Mouse (Mus musculus) fibroblast of lung, adult 2 months (primary cell): Measurements from ENCODE around the gene Rnft1.
"Not testable (repeated sequence)": the region's sequence is repeated elsewhere in the genome, so short reads cannot be mapped to it uniquely, and the experiment has no call there.

Experiments
- DNase-seq: peaks from one replicate; pipeline ENCODE4 v3.0.0-alpha.2; 2011; ENCODE audit warnings: low read depth

Rnft1 gene

GRCm38 (mm10) chr11:86519751-86520150 is 35.3 kb downstream of the Rnft1 start:
- DNase-seq, result no peak

- no peak for DNase-seq
Observed at GRCm38 (mm10) chr11:86527528-86527927, 43.1 kb downstream of the Rnft1 start.

GRCm38 (mm10) chr11:86532834-86533233 is 48.4 kb downstream of the Rnft1 start:
- peak; percentile 13 for DNase-seq

- not testable (repeated sequence) for DNase-seq
Observed at GRCm38 (mm10) chr11:86533302-86533701, 48.8 kb downstream of the Rnft1 start.

GRCm38 (mm10) chr11:86534201-86534910 is 49.9 kb downstream of the Rnft1 start:
- no peak for DNase-seq

GRCm38 (mm10) chr11:86538786-86539185 is 54.3 kb downstream of the Rnft1 start:
- DNase-seq, result no peak

- no peak for DNase-seq
Observed at GRCm38 (mm10) chr11:86539716-86540475, 55.4 kb downstream of the Rnft1 start.

- no peak for DNase-seq
Observed at GRCm38 (mm10) chr11:86540476-86540845, 56.0 kb downstream of the Rnft1 start.

GRCm38 (mm10) chr11:86542851-86543250 is 58.4 kb downstream of the Rnft1 start:
- peak; percentile 21 for DNase-seq

- DNase-seq, result no peak
Observed at GRCm38 (mm10) chr11:86543960-86544638, 59.6 kb downstream of the Rnft1 start.

GRCm38 (mm10) chr11:86544639-86545299 is 60.3 kb downstream of the Rnft1 start, which contains the start of the genes Rps6kb1 and Tubd1:
Gene Rps6kb1 (minus strand): TSS chr11:86544805.
Gene Tubd1 (plus strand): TSS chr11:86544991.
- peak; percentile 99 for DNase-seq

- DNase-seq, result no peak
Observed at GRCm38 (mm10) chr11:86545556-86545955, 61.1 kb downstream of the Rnft1 start.

- DNase-seq, result no peak
Observed at GRCm38 (mm10) chr11:86547412-86547811, 63.0 kb downstream of the Rnft1 start.
